Mouse (Mus musculus): Measurements from ENCODE around the gene Fignl1. TPM values are rescaled to one million over a fixed set of nuclear protein-coding genes. Genes with fewer than 3 reads are reported as not detected.
A peak's percentile ranks its signal among the peaks of the same experiment; 100 is the strongest.

Fignl1 gene
- polyA plus RNA-seq, 1 experiment from 2014 or later = 23.6 TPM

GRCm38 (mm10) chr11:11820737-11821136, 12.0 kb upstream of the Fignl1 start:
- peak overlapping the region; percentile 35 for H3K27ac ChIP-seq
- H3K4me3 ChIP-seq (replicated peaks) = no peak overlapping the region
- WGBS = 74% methylated on average over 3 of the region's 3 CpGs

GRCm38 (mm10) chr11:11820251-11820650, 11.5 kb upstream of the Fignl1 start:
- H3K9me3 ChIP-seq = no peaks in the 10 kb centered on the region
- H3K36me3 ChIP-seq = no peaks in the 10 kb centered on the region
- 2% methylated on average over 2 of the region's 2 CpGs for WGBS
- no peak overlapping the region; the same call in 1 of the 2 replicates for H3K27ac ChIP-seq
- no peak overlapping the region for H3K9ac ChIP-seq (replicated peaks)
- H3K4me2 ChIP-seq (replicated peaks) = no peak overlapping the region
- peaks cover 44% of the 10 kb centered on the region for H3K4me1 ChIP-seq (replicated peaks)
- H3K27me3 ChIP-seq = no peaks in the 10 kb centered on the region
- no peak overlapping the region for H3K4me3 ChIP-seq (replicated peaks)
- peak; percentile 59 for ATAC-seq

More at GRCm38 (mm10) chr11:11820737-11821136, 12.0 kb upstream of the Fignl1 start:
- H3K9me3 ChIP-seq = no peaks in the 10 kb centered on the region
- no peaks in the 10 kb centered on the region for H3K27me3 ChIP-seq
- no peak overlapping the region for H3K4me2 ChIP-seq (replicated peaks)
- no peak for ATAC-seq
- no peak overlapping the region for H3K9ac ChIP-seq (replicated peaks)
- H3K36me3 ChIP-seq = no peaks in the 10 kb centered on the region
- H3K4me1 ChIP-seq (replicated peaks) = peaks cover 49% of the 10 kb centered on the region

- H3K9ac ChIP-seq (replicated peaks) = no peak overlapping the region
- no peak for ATAC-seq
- no peaks in the 10 kb centered on the region for H3K36me3 ChIP-seq
- no peak overlapping the region for H3K27ac ChIP-seq
- H3K4me2 ChIP-seq (replicated peaks) = no peak overlapping the region
- H3K27me3 ChIP-seq = no peaks in the 10 kb centered on the region
- H3K4me3 ChIP-seq (replicated peaks) = no peak overlapping the region
- H3K4me1 ChIP-seq (replicated peaks) = peaks cover 34% of the 10 kb centered on the region
- no peaks in the 10 kb centered on the region for H3K9me3 ChIP-seq
- 92% methylated on average over 5 of the region's 5 CpGs for WGBS
Measured at GRCm38 (mm10) chr11:11819206-11819605, 10.4 kb upstream of the Fignl1 start.

GRCm38 (mm10) chr11:11818797-11819196, 10.0 kb upstream of the Fignl1 start:
- peaks cover 30% of the 10 kb centered on the region for H3K4me1 ChIP-seq (replicated peaks)
- no peak overlapping the region for H3K4me3 ChIP-seq (replicated peaks)
- no peak for ATAC-seq
- no peak overlapping the region for H3K27ac ChIP-seq
- no peak overlapping the region for H3K4me2 ChIP-seq (replicated peaks)
- no peak overlapping the region for H3K9ac ChIP-seq (replicated peaks)
- H3K9me3 ChIP-seq = no peaks in the 10 kb centered on the region
- H3K27me3 ChIP-seq = no peaks in the 10 kb centered on the region
- WGBS = 95% methylated on average over 6 of the region's 6 CpGs
- no peaks in the 10 kb centered on the region for H3K36me3 ChIP-seq

- Histone ChIP-seq H3K9me3 (no peaks in the 10 kb centered on the region), H3K4me2 (replicated peaks) (no peak overlapping the region), H3K27ac (no peak overlapping the region), H3K9ac (replicated peaks) (no peak overlapping the region), H3K27me3 (no peaks in the 10 kb centered on the region), H3K36me3 (no peaks in the 10 kb centered on the region), H3K4me3 (replicated peaks) (no peak overlapping the region), H3K4me1 (replicated peaks) (peaks cover 2% of the 10 kb centered on the region)
- ATAC-seq = no peak
- WGBS = 54% methylated on average over 3 of the region's 3 CpGs
Measured at GRCm38 (mm10) chr11:11815737-11816136, 7.0 kb upstream of the Fignl1 start.

GRCm38 (mm10) chr11:11811906-11812480, 3.2 kb upstream of the Fignl1 start:
- no peak overlapping the region for H3K4me3 ChIP-seq (replicated peaks)
- 21% methylated on average over 9 of the region's 9 CpGs for WGBS

GRCm38 (mm10) chr11:11809404-11810175, 828 bp upstream of the Fignl1 start:
- WGBS = 1% methylated on average over 11 of the region's 11 CpGs
- peaks cover 17% of the 10 kb centered on the region for H3K4me1 ChIP-seq (replicated peaks)
- peak overlapping the region; percentile 96 for H3K27ac ChIP-seq
- H3K4me2 ChIP-seq (replicated peaks) = peak overlapping the region; percentile 78
- no peaks in the 10 kb centered on the region for H3K9me3 ChIP-seq
- peak; percentile 53 for ATAC-seq
- H3K4me3 ChIP-seq (replicated peaks) = peak overlapping the region; percentile 67
- H3K9ac ChIP-seq (replicated peaks) = peak overlapping the region; percentile 81
- H3K27me3 ChIP-seq = no peaks in the 10 kb centered on the region
- H3K36me3 ChIP-seq = 0 out of 2 replicates have a peak, but pooled peaks cover 3% of the 10 kb centered on the region

More at GRCm38 (mm10) chr11:11811906-11812480, 3.2 kb upstream of the Fignl1 start:
- Histone ChIP-seq H3K4me1 (replicated peaks) (peaks cover 17% of the 10 kb centered on the region), H3K4me2 (replicated peaks) (peak overlapping the region; percentile 36), H3K36me3 (no peaks in the 10 kb centered on the region), H3K9me3 (no peaks in the 10 kb centered on the region), H3K27me3 (no peaks in the 10 kb centered on the region), H3K27ac (0 out of 2 replicates have a peak overlapping the region, but pooled peaks have one; percentile 4), H3K9ac (replicated peaks) (peak overlapping the region; percentile 51; the same call in 1 of the 2 replicates)
- no peak for ATAC-seq

- H3K9ac ChIP-seq (replicated peaks) = peak overlapping the region; percentile 81
- peak overlapping the region; percentile 67 for H3K4me3 ChIP-seq (replicated peaks)
- H3K27me3 ChIP-seq = no peaks in the 10 kb centered on the region
- no peak for ATAC-seq
- H3K9me3 ChIP-seq = no peaks in the 10 kb centered on the region
- peak overlapping the region; percentile 78 for H3K4me2 ChIP-seq (replicated peaks)
- WGBS = 10% methylated on average over 25 of the region's 25 CpGs
- H3K27ac ChIP-seq = no peak overlapping the region
- H3K4me1 ChIP-seq (replicated peaks) = peaks cover 17% of the 10 kb centered on the region
- 0 out of 2 replicates have a peak, but pooled peaks cover 3% of the 10 kb centered on the region for H3K36me3 ChIP-seq
Measured at GRCm38 (mm10) chr11:11808035-11808819, 535 bp downstream of the Fignl1 start.

GRCm38 (mm10) chr11:11805951-11806350, 2.8 kb downstream of the Fignl1 start:
- peaks cover 17% of the 10 kb centered on the region for H3K4me1 ChIP-seq (replicated peaks)
- 93% methylated on average over 4 of the region's 4 CpGs for WGBS
- H3K9ac ChIP-seq (replicated peaks) = no peak overlapping the region
- H3K4me3 ChIP-seq (replicated peaks) = no peak overlapping the region
- H3K9me3 ChIP-seq = no peaks in the 10 kb centered on the region
- H3K27me3 ChIP-seq = no peaks in the 10 kb centered on the region
- H3K4me2 ChIP-seq (replicated peaks) = no peak overlapping the region
- H3K36me3 ChIP-seq = peaks cover 19% of the 10 kb centered on the region
- ATAC-seq = no peak
- no peak overlapping the region for H3K27ac ChIP-seq

GRCm38 (mm10) chr11:11804421-11804820, 4.3 kb downstream of the Fignl1 start:
- no peak overlapping the region for H3K4me3 ChIP-seq (replicated peaks)
- peaks cover 22% of the 10 kb centered on the region for H3K36me3 ChIP-seq
- no peaks in the 10 kb centered on the region for H3K9me3 ChIP-seq
- H3K4me2 ChIP-seq (replicated peaks) = no peak overlapping the region
- no peak overlapping the region for H3K27ac ChIP-seq
- ATAC-seq = no peak
- H3K4me1 ChIP-seq (replicated peaks) = peaks cover 9% of the 10 kb centered on the region
- no peaks in the 10 kb centered on the region for H3K27me3 ChIP-seq
- H3K9ac ChIP-seq (replicated peaks) = no peak overlapping the region
- 90% methylated on average over 5 of the region's 5 CpGs for WGBS

GRCm38 (mm10) chr11:11801067-11801466, 7.7 kb downstream of the Fignl1 start:
- no peak overlapping the region for H3K4me2 ChIP-seq (replicated peaks)
- WGBS = 94% methylated on average over 9 of the region's 9 CpGs
- H3K27me3 ChIP-seq = no peaks in the 10 kb centered on the region
- H3K4me3 ChIP-seq (replicated peaks) = no peak overlapping the region
- H3K9me3 ChIP-seq = no peaks in the 10 kb centered on the region
- ATAC-seq = no peak
- no peaks in the 10 kb centered on the region for H3K4me1 ChIP-seq (replicated peaks)
- no peak overlapping the region for H3K9ac ChIP-seq (replicated peaks)
- H3K27ac ChIP-seq = no peak overlapping the region
- H3K36me3 ChIP-seq = peaks cover 22% of the 10 kb centered on the region

- H3K27me3 ChIP-seq = no peaks in the 10 kb centered on the region
- H3K27ac ChIP-seq = no peak overlapping the region
- ATAC-seq = no peak
- H3K4me3 ChIP-seq (replicated peaks) = no peak overlapping the region
- no peak overlapping the region for H3K4me2 ChIP-seq (replicated peaks)
- no peak overlapping the region for H3K9ac ChIP-seq (replicated peaks)
- no peaks in the 10 kb centered on the region for H3K4me1 ChIP-seq (replicated peaks)
- 98% methylated on average over 3 of the region's 3 CpGs for WGBS
- no peaks in the 10 kb centered on the region for H3K9me3 ChIP-seq
- H3K36me3 ChIP-seq = peaks cover 19% of the 10 kb centered on the region
Measured at GRCm38 (mm10) chr11:11800304-11800703, 8.5 kb downstream of the Fignl1 start.
